Mouse (Mus musculus): ENCODE data around the gene Stx1b. TPM values are rescaled to one million over a fixed set of nuclear protein-coding genes. Genes with fewer than 3 reads are reported as not detected.
"Not testable (repeated sequence)": the region's sequence is repeated elsewhere in the genome, so short reads cannot be mapped to it uniquely, and the experiment has no call there.

Stx1b gene
- under 1 TPM; 0.65 to 0.83 TPM for total RNA-seq (2021)
- long read RNA-seq, experiment 1: 0 reads
- long read RNA-seq, experiment 2: 0 reads

- peak; percentile 35 to 45 for DNase-seq
- intact Hi-C loops (cut with DNase I): no loop called here
These were observed at the start of gene Stx1b, which contains the start of gene Stx4a for GRCm38 (mm10) chr7:127824176-127824871. Stx1b (minus strand) TSS chr7:127824549. Stx4a (plus strand) TSS chr7:127824294.

- intact Hi-C loops (cut with DNase I): no loop called here
- no peak for DNase-seq
These were observed 45.9 kb upstream of the Stx1b start for GRCm38 (mm10) chr7:127870136-127870821.

- intact Hi-C loops (cut with DNase I): loop anchor here (2.0 kb wide), 1 partner anchor 22 kb away; no protein-coding TSS in a partner anchor
- peak; percentile 46 to 64 for DNase-seq
These were observed 44.9 kb upstream of the Stx1b start for GRCm38 (mm10) chr7:127869149-127869810.

- intact Hi-C loops (cut with DNase I): loop anchor here (2.0 kb wide), 1 partner anchor 21 kb away; no protein-coding TSS in a partner anchor
- no peak for DNase-seq
These were observed 43.3 kb upstream of the Stx1b start for GRCm38 (mm10) chr7:127867641-127868040.

- intact Hi-C loops (cut with DNase I): no loop called here
- no peak for DNase-seq
These were observed 42.1 kb upstream of the Stx1b start for GRCm38 (mm10) chr7:127866434-127866833.

GRCm38 (mm10) chr7:127858258-127858657, 33.9 kb upstream of the Stx1b start:
- no peak for DNase-seq
- intact Hi-C loops (cut with DNase I): no loop called here

- no peak for DNase-seq
- intact Hi-C loops (cut with DNase I): no loop called here
These were observed 26.6 kb upstream of the Stx1b start for GRCm38 (mm10) chr7:127850906-127851305.

- intact Hi-C loops (cut with DNase I): no loop called here
- no peak for DNase-seq
These were observed 25.9 kb upstream of the Stx1b start for GRCm38 (mm10) chr7:127849973-127850875.

- intact Hi-C loops (cut with DNase I): no loop called here
- peak; percentile 78 to 82 for DNase-seq
These were observed 17.8 kb upstream of the Stx1b start for GRCm38 (mm10) chr7:127842001-127842718.

GRCm38 (mm10) chr7:127841340-127842000, 17.1 kb upstream of the Stx1b start:
- intact Hi-C loops (cut with DNase I): loop anchor here (1.0 kb wide), 1 partner anchor 41 kb away; the partner anchor contains the start of gene Hsd3b7

GRCm38 (mm10) chr7:127840886-127841285, 16.5 kb upstream of the Stx1b start:
- intact Hi-C loops (cut with DNase I): loop anchor here (1.0 kb wide), 1 partner anchor 41 kb away; the partner anchor contains the start of gene Hsd3b7
- peak; percentile 49 to 58 for DNase-seq

More at GRCm38 (mm10) chr7:127841340-127842000, 17.1 kb upstream of the Stx1b start:
- DNase-seq: peak; percentile 95

GRCm38 (mm10) chr7:127840031-127840430, 15.7 kb upstream of the Stx1b start:
- intact Hi-C loops (cut with DNase I); DNase-seq: not testable (repeated sequence)

GRCm38 (mm10) chr7:127837878-127838277, 13.5 kb upstream of the Stx1b start:
- intact Hi-C loops (cut with DNase I): loop anchor here (2.0 kb wide), 1 partner anchor 21 kb away; no protein-coding TSS in a partner anchor
- DNase-seq: not testable (repeated sequence)

- intact Hi-C loops (cut with DNase I): no loop called here
- DNase-seq: no peak
These were observed 13.1 kb upstream of the Stx1b start for GRCm38 (mm10) chr7:127837473-127837872.

- intact Hi-C loops (cut with DNase I): no loop called here
These were observed 11.2 kb upstream of the Stx1b start for GRCm38 (mm10) chr7:127835550-127835949.

GRCm38 (mm10) chr7:127823236-127824171, 845 bp downstream of the Stx1b start:
- DNase-seq: no peak
- intact Hi-C loops (cut with DNase I): no loop called here

More at GRCm38 (mm10) chr7:127835550-127835949, 11.2 kb upstream of the Stx1b start:
- DNase-seq: no peak

- DNase-seq: no peak
- intact Hi-C loops (cut with DNase I): no loop called here
These were observed 1.9 kb downstream of the Stx1b start for GRCm38 (mm10) chr7:127822494-127822893.
